Mouse (Mus musculus): ENCODE data around the gene Dnajc17. TPM values are rescaled to one million over a fixed set of nuclear protein-coding genes. Genes with fewer than 3 reads are reported as not detected.

Gene Dnajc17
- polyA plus RNA-seq, 1 experiment from 2014 or later: 11.8 TPM

- Histone ChIP-seq H3K27ac (ENCODE audit: low read length) (no peak overlapping the region), H3K4me3 (ENCODE audit: low read depth, low read length) (no peak overlapping the region), H3K36me3 (ENCODE audit: insufficient read depth, low read length) (0 out of 2 replicates have a peak, but pooled peaks cover 4% of the 10 kb centered on the region), H3K9me3 (ENCODE audit: low read length) (no peaks in the 10 kb centered on the region), H3K4me2 (replicated peaks; ENCODE audit: low read depth, low read length) (no peak overlapping the region), H3K9ac (replicated peaks; ENCODE audit: low read depth) (no peak overlapping the region), H3K4me1 (ENCODE audit: insufficient read depth, low read depth, low read length) (no peaks in the 10 kb centered on the region), H3K27me3 (replicated peaks; ENCODE audit: insufficient read depth, low read length) (no peaks in the 10 kb centered on the region)
- no peak for TF ChIP-seq EP300 (IDR thresholded peaks at IDR 0.05)
- TF ChIP-seq CTCF (IDR thresholded peaks at IDR 0.05): no peak
- ATAC-seq (0 out of 2 replicates have a peak, but pooled peaks have one; percentile 29), DNase-seq (ENCODE audit: low spot score) (peak; percentile 22)
- WGBS: 44% methylated on average over 6 of the region's 6 CpGs
These were observed 33.0 kb downstream of the Dnajc17 start for GRCm38 (mm10) chr2:119175614-119176013.

- 66% methylated on average over 12 of the region's 14 CpGs for WGBS
- TF ChIP-seq CTCF (IDR thresholded peaks at IDR 0.05): no peak
- TF ChIP-seq EP300 (IDR thresholded peaks at IDR 0.05): no peak
- Histone ChIP-seq H3K4me1 (ENCODE audit: insufficient read depth, low read depth, low read length) (no peaks in the 10 kb centered on the region), H3K27ac (ENCODE audit: low read length) (no peak overlapping the region), H3K27me3 (replicated peaks; ENCODE audit: insufficient read depth, low read length) (no peaks in the 10 kb centered on the region), H3K4me2 (replicated peaks; ENCODE audit: low read depth, low read length) (no peak overlapping the region), H3K9ac (replicated peaks; ENCODE audit: low read depth) (no peak overlapping the region), H3K4me3 (ENCODE audit: low read depth, low read length) (no peak overlapping the region), H3K9me3 (ENCODE audit: low read length) (no peaks in the 10 kb centered on the region), H3K36me3 (ENCODE audit: insufficient read depth, low read length) (0 out of 2 replicates have a peak, but pooled peaks cover 3% of the 10 kb centered on the region)
- DNase-seq (ENCODE audit: low spot score) (no peak), ATAC-seq (no peak)
These were observed 33.7 kb downstream of the Dnajc17 start for GRCm38 (mm10) chr2:119174866-119175265.

- no peak within 1 kb of the TSS for H3K27ac ChIP-seq (ENCODE audit: low read length)
- TF ChIP-seq EP300 (IDR thresholded peaks at IDR 0.05): no peak
- no peak for TF ChIP-seq CTCF (IDR thresholded peaks at IDR 0.05)
- 65% methylated on average over 8 of the region's 8 CpGs for WGBS
- ATAC-seq (no peak), DNase-seq (ENCODE audit: low spot score) (no peak)
- no peaks in the 10 kb centered on the region for H3K36me3 ChIP-seq (ENCODE audit: insufficient read depth, low read length)
- no peaks in the 10 kb centered on the region for H3K4me1 ChIP-seq (ENCODE audit: insufficient read depth, low read depth, low read length)
- no peak within 1 kb of the TSS for H3K9ac ChIP-seq (replicated peaks; ENCODE audit: low read depth)
- H3K4me3 ChIP-seq (ENCODE audit: low read depth, low read length): no peak within 1 kb of the TSS
- no peaks in the 10 kb centered on the region for H3K9me3 ChIP-seq (ENCODE audit: low read length)
- H3K4me2 ChIP-seq (replicated peaks; ENCODE audit: low read depth, low read length): no peak within 1 kb of the TSS
- no peaks in the 10 kb centered on the region for H3K27me3 ChIP-seq (replicated peaks; ENCODE audit: insufficient read depth, low read length)
These were observed 34.5 kb downstream of the Dnajc17 start, which contains the start of gene Gm14137 for GRCm38 (mm10) chr2:119173991-119174651. Gene Gm14137, plus strand, starts transcription at chr2:119174509.

GRCm38 (mm10) chr2:119172862-119173576 is 35.6 kb downstream of the Dnajc17 start:
- Histone ChIP-seq H3K4me1 (ENCODE audit: insufficient read depth, low read depth, low read length) (peaks cover under 1% of the 10 kb centered on the region; the same call in 1 of the 2 replicates), H3K9me3 (ENCODE audit: low read length) (no peaks in the 10 kb centered on the region), H3K27ac (ENCODE audit: low read length) (no peak overlapping the region), H3K4me3 (ENCODE audit: low read depth, low read length) (no peak overlapping the region), H3K27me3 (replicated peaks; ENCODE audit: insufficient read depth, low read length) (0 out of 2 replicates have a peak, but pooled peaks cover 1% of the 10 kb centered on the region), H3K36me3 (ENCODE audit: insufficient read depth, low read length) (no peaks in the 10 kb centered on the region), H3K9ac (replicated peaks; ENCODE audit: low read depth) (no peak overlapping the region), H3K4me2 (replicated peaks; ENCODE audit: low read depth, low read length) (peak overlapping the region; percentile 25; the same call in 1 of the 2 replicates)
- no peak for TF ChIP-seq EP300 (IDR thresholded peaks at IDR 0.05)
- TF ChIP-seq CTCF (IDR thresholded peaks at IDR 0.05): no peak
- ATAC-seq (peak; percentile 71), DNase-seq (ENCODE audit: low spot score) (peak; percentile 76)
- WGBS: 18% methylated on average over 13 of the region's 13 CpGs

DNA sequence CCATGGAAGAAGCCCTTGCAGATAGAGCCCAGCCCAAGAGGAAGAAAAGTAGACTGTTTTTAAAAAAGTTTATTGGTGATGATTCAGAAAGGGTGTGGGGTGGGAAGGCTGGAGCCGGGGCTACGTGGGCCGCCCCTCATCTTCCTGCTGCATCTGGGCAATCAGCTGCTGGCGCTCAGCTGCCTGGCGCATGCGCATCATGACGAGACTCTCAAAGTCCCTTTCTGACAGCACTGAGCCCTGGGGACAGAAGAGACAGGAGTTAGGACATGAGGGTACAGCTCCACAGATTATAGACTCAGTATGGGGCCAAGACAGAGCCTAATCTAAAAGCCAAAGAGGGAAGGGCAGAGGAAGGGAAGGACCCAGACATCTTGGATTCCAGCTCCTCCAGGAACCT is 36.1 kb downstream of the Dnajc17 start:
- Histone ChIP-seq H3K4me1 (ENCODE audit: insufficient read depth, low read depth, low read length) (peaks cover 4% of the 10 kb centered on the region; the same call in 1 of the 2 replicates), H3K9me3 (ENCODE audit: low read length) (no peaks in the 10 kb centered on the region), H3K9ac (replicated peaks; ENCODE audit: low read depth) (no peak overlapping the region), H3K27ac (ENCODE audit: low read length) (no peak overlapping the region), H3K4me3 (ENCODE audit: low read depth, low read length) (no peak overlapping the region), H3K27me3 (replicated peaks; ENCODE audit: insufficient read depth, low read length) (0 out of 2 replicates have a peak, but pooled peaks cover 5% of the 10 kb centered on the region), H3K4me2 (replicated peaks; ENCODE audit: low read depth, low read length) (no peak overlapping the region), H3K36me3 (ENCODE audit: insufficient read depth, low read length) (no peaks in the 10 kb centered on the region)
- 89% methylated on average over 7 of the region's 7 CpGs for WGBS
- DNase-seq (ENCODE audit: low spot score) (no peak), ATAC-seq (no peak)
- TF ChIP-seq EP300 (IDR thresholded peaks at IDR 0.05) (no peak), CTCF (IDR thresholded peaks at IDR 0.05) (no peak)

DNA sequence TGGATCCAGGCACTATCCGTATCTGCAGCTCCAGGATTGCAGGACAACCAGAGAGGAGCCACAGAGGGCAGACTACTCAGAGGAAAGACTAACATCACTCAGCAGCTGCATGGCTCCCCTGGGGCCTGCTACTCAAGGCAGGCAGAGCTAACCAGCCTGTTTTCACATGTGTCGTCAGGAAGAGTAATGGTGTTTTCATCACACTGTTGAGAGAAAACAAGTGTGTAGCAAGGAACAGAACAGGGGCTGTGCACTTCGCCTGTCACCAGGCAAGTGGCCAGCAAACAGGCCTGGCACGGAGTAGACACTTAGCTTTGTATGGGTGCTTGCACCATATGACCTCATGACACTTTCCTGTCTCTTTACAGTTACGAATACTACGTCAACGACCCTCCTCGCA is 37.0 kb downstream of the Dnajc17 start:
- peak; percentile 6; the same call in 1 of the 2 replicates for ATAC-seq
- Histone ChIP-seq H3K27ac (ENCODE audit: low read length) (no peak overlapping the region), H3K4me3 (ENCODE audit: low read depth, low read length) (no peak overlapping the region), H3K36me3 (ENCODE audit: insufficient read depth, low read length) (no peaks in the 10 kb centered on the region), H3K4me2 (replicated peaks; ENCODE audit: low read depth, low read length) (no peak overlapping the region), H3K4me1 (ENCODE audit: insufficient read depth, low read depth, low read length) (peaks cover 11% of the 10 kb centered on the region; the same call in 1 of the 2 replicates), H3K9ac (replicated peaks; ENCODE audit: low read depth) (no peak overlapping the region), H3K27me3 (replicated peaks; ENCODE audit: insufficient read depth, low read length) (0 out of 2 replicates have a peak, but pooled peaks cover 5% of the 10 kb centered on the region), H3K9me3 (ENCODE audit: low read length) (no peaks in the 10 kb centered on the region)
- TF ChIP-seq EP300 (IDR thresholded peaks at IDR 0.05) (no peak), CTCF (IDR thresholded peaks at IDR 0.05) (no peak)
- peak; percentile 49 for DNase-seq (ENCODE audit: low spot score)
- WGBS: 51% methylated on average over 8 of the region's 8 CpGs

Measured in lung, postnatal 0 days (tissue).